26 mouse cellular contexts compared by ENCODE assay signal in genomic region chr16:92621859-92622258, GRCm38 (mm10).
DNase-seq lines count a peak whose midpoint lies in the region; ATAC-seq lines count a peak whose summit lies in the region.
"Had no signal": no experiment of that assay in that cellular context is flagged by ENCODE, and none has a peak within 500 bp of the region (broad histone marks: within the 10 kb centered on the region; RNA-seq: fewer than 3 reads in every experiment).

No protein-coding gene starts in this region.

- no peaks in the 10 kb centered on the region for H3K27me3 ChIP-seq in midbrain, embryonic 14.5 days (ENCODE audit: control insufficient read depth, insufficient read depth, low read length)
- no peaks in the 10 kb centered on the region for H3K27me3 ChIP-seq in midbrain, embryonic 16.5 days (ENCODE audit: control insufficient read depth, insufficient read depth, low read depth, low read length)
- H3K27me3 ChIP-seq: embryonic facial prominence, embryonic 12.5 days; hindbrain, embryonic 13.5 days had no signal

- no peak overlapping the region for H3K9ac ChIP-seq in midbrain, embryonic 14.5 days (replicated peaks; ENCODE audit: low read length)
- H3K9ac ChIP-seq in midbrain, embryonic 16.5 days (ENCODE audit: low read depth, low read length), result no peak overlapping the region
- H3K9ac ChIP-seq: embryonic facial prominence, embryonic 12.5 days; forebrain, embryonic 12.5 days; forebrain, postnatal 0 days; hindbrain, embryonic 13.5 days; liver, embryonic 14.5 days had no signal

- no peak overlapping the region for H3K4me3 ChIP-seq in midbrain, embryonic 14.5 days (replicated peaks; ENCODE audit: low read depth, low read length)
- no peak overlapping the region for H3K4me3 ChIP-seq in midbrain, embryonic 16.5 days (ENCODE audit: low read depth, low read length)
- H3K4me3 ChIP-seq: embryonic facial prominence, embryonic 12.5 days; erythroblast, embryonic 14.5 days; forebrain, embryonic 12.5 days; hindbrain, embryonic 13.5 days had no signal

- ATAC-seq in midbrain, embryonic 14.5 days (ENCODE audit: low FRiP score, low TSS enrichment), result no peak
- no peak for ATAC-seq in midbrain, embryonic 16.5 days
- no peak for ATAC-seq in CD4-positive, CD25-positive, alpha-beta regulatory T cell, adult 4 months
- ATAC-seq: forebrain, postnatal 0 days; intestine, embryonic 16.5 days had no signal

- H3K9me3 ChIP-seq in midbrain, embryonic 14.5 days (ENCODE audit: control insufficient read depth, low read length), result 0 out of 2 replicates have a peak, but pooled peaks cover 6% of the 10 kb centered on the region
- H3K9me3 ChIP-seq in midbrain, embryonic 16.5 days (replicated peaks; ENCODE audit: control insufficient read depth, low read length, poor library complexity, severe bottlenecking), result no peaks in the 10 kb centered on the region; the same call in 1 of the 2 replicates

- H3K4me1 ChIP-seq in midbrain, embryonic 14.5 days (ENCODE audit: control insufficient read depth, insufficient read depth, low read length), result no peaks in the 10 kb centered on the region
- H3K4me1 ChIP-seq in midbrain, embryonic 16.5 days (ENCODE audit: control insufficient read depth, insufficient read depth, low read length), result no peaks in the 10 kb centered on the region

- intact Hi-C loops in gastrocnemius, postnatal 14 days (cut with DNase I; ENCODE audit: low total_unique reads), result no loop called here

- DNase-seq in midbrain, embryonic 14.5 days, result peak; percentile 32
- DNase-seq in MN1 (ENCODE audit: low spot score), result peak; percentile 17
- DNase-seq in fibroblast of lung, adult 2 months (ENCODE audit: low read depth), result peak; percentile 69
- no peak for DNase-seq in gastrocnemius, postnatal 14 days
- DNase-seq in layer of hippocampus, postnatal 10 days (ENCODE audit: low spot score in 2 of 2), result no peak
- DNase-seq: adrenal gland, adult 8-10 months; cerebellum, adult 11 months; cerebellum, adult 9-10 months; cerebellum, postnatal 36 days; forebrain, postnatal 0 days; gastrocnemius, postnatal 10 days; heart, postnatal 4 days; kidney, adult 9 months; kidney, postnatal 4 days; lung, adult 2 months; lung, postnatal 10 days; thymus, postnatal 4 days had no signal

- no peak overlapping the region for H3K4me2 ChIP-seq in midbrain, embryonic 14.5 days (ENCODE audit: low read length)
- no peak overlapping the region for H3K4me2 ChIP-seq in midbrain, embryonic 16.5 days (ENCODE audit: low read length)
- H3K4me2 ChIP-seq: embryonic facial prominence, embryonic 12.5 days; forebrain, embryonic 12.5 days; heart, embryonic 11.5 days; hindbrain, embryonic 13.5 days had no signal

- H3K36me3 ChIP-seq in midbrain, embryonic 14.5 days (ENCODE audit: control insufficient read depth, insufficient read depth, low read length), result no peaks in the 10 kb centered on the region
- no peaks in the 10 kb centered on the region for H3K36me3 ChIP-seq in midbrain, embryonic 16.5 days (ENCODE audit: control insufficient read depth, insufficient read depth, low read length)
- H3K36me3 ChIP-seq: forebrain, embryonic 12.5 days; hindbrain, embryonic 13.5 days had no signal

- no peak overlapping the region for H3K27ac ChIP-seq in midbrain, embryonic 14.5 days (replicated peaks; ENCODE audit: low read depth, low read length)
- H3K27ac ChIP-seq in midbrain, embryonic 16.5 days (ENCODE audit: low read length), result no peak overlapping the region
- H3K27ac ChIP-seq: embryonic facial prominence, embryonic 12.5 days; forebrain, embryonic 12.5 days; hindbrain, embryonic 13.5 days; liver, embryonic 14.5 days had no signal

- WGBS in midbrain, embryonic 14.5 days, result 69% methylated on average over 8 of the region's 8 CpGs
- 65% methylated on average over 8 of the region's 8 CpGs for WGBS in midbrain, embryonic 16.5 days

Comparison
In these comparisons a context has a peak if more than half of its experiments do, and no peak if none do; other contexts are left out.
1. DNase-seq: peak in midbrain, embryonic 14.5 days (single experiment), MN1 (single experiment) and fibroblast of lung, adult 2 months (single experiment); none in gastrocnemius, postnatal 14 days (single experiment) and layer of hippocampus, postnatal 10 days (0 of 2).